9 mouse cellular contexts compared by ENCODE assay signal in genomic region chr17:31074666-31075065, GRCm38 (mm10). TPM values are rescaled to one million over a fixed set of nuclear protein-coding genes. Genes with fewer than 3 reads are reported as not detected.
DNase-seq lines count a peak whose midpoint lies in the region; ATAC-seq and TF ChIP-seq lines count a peak whose summit lies in the region.
"Had no signal": no experiment of that assay in that cellular context is flagged by ENCODE, and none has a peak within 500 bp of the region (broad histone marks: within the 10 kb centered on the region; RNA-seq: fewer than 3 reads in every experiment).

No protein-coding gene starts in this region.

- TF ChIP-seq POLR2A in lung, adult 2 months (IDR thresholded peaks at IDR 0.05; ENCODE audit: borderline replicate concordance, extremely low read depth, low read depth, low read length) = no peak

- H3K9ac ChIP-seq in lung, postnatal 0 days (replicated peaks; ENCODE audit: low read depth) = no peak overlapping the region
- no peak overlapping the region for H3K9ac ChIP-seq in kidney, embryonic 16.5 days (replicated peaks; ENCODE audit: low read length)

- no peak for ATAC-seq in lung, postnatal 0 days
- peak; percentile 43 for ATAC-seq in common myeloid progenitor, adult 5-6 weeks (replicated peaks; ENCODE audit: low read depth, poor library complexity, severe bottlenecking)
- no peak for ATAC-seq in kidney, embryonic 16.5 days (ENCODE audit: low FRiP score, low TSS enrichment)

- no peak for TF ChIP-seq EP300 in lung, postnatal 0 days (IDR thresholded peaks at IDR 0.05)

- WGBS in lung, postnatal 0 days = 39% methylated on average over 3 of the region's 3 CpGs
- WGBS in lung, adult 2 months = 29% methylated on average over 3 of the region's 3 CpGs
- 61% methylated on average over 3 of the region's 3 CpGs for WGBS in kidney, embryonic 16.5 days

- no peaks in the 10 kb centered on the region for H3K27me3 ChIP-seq in lung, postnatal 0 days (replicated peaks; ENCODE audit: insufficient read depth, low read length)
- no peaks in the 10 kb centered on the region for H3K27me3 ChIP-seq in kidney, embryonic 16.5 days (ENCODE audit: insufficient read depth, low read length)

- peaks cover 33% of the 10 kb centered on the region for H3K4me1 ChIP-seq in lung, postnatal 0 days (ENCODE audit: insufficient read depth, low read depth, low read length)
- peaks cover 34% of the 10 kb centered on the region for H3K4me1 ChIP-seq in lung, adult 2 months (ENCODE audit: control insufficient read depth, insufficient read depth, low read length)
- H3K4me1 ChIP-seq in kidney, embryonic 16.5 days (ENCODE audit: insufficient read depth, low read length) = peaks cover 63% of the 10 kb centered on the region

- H3K9me3 ChIP-seq in lung, postnatal 0 days (ENCODE audit: low read length) = no peaks in the 10 kb centered on the region
- H3K9me3 ChIP-seq in kidney, embryonic 16.5 days (ENCODE audit: low read length) = no peaks in the 10 kb centered on the region

- no peak overlapping the region for H3K4me3 ChIP-seq in lung, postnatal 0 days (ENCODE audit: low read depth, low read length)
- no peak overlapping the region for H3K4me3 ChIP-seq in lung, adult 2 months (replicated peaks; ENCODE audit: extremely low read depth, low read depth, low read length)
- H3K4me3 ChIP-seq in kidney, embryonic 16.5 days (ENCODE audit: low read length) = no peak overlapping the region

- no peak for DNase-seq in lung, postnatal 0 days (ENCODE audit: low spot score)
- no peak for DNase-seq in lung, adult 2 months
- peak; percentile 46 for DNase-seq in skeletal muscle tissue, adult 2 months (ENCODE audit: low read depth, low spot score)
- DNase-seq in yolk sac, embryonic 10.5 days (ENCODE audit: low spot score) = no peak
- no peak for DNase-seq in retina, postnatal 1 day

- peak overlapping the region; percentile 71 for H3K27ac ChIP-seq in lung, postnatal 0 days (ENCODE audit: low read length)
- H3K27ac ChIP-seq in kidney, embryonic 16.5 days (ENCODE audit: low read length) = peak overlapping the region; percentile 65

- no peak for TF ChIP-seq CTCF in lung, postnatal 0 days (IDR thresholded peaks at IDR 0.05)
- TF ChIP-seq CTCF in lung, adult 2 months (IDR thresholded peaks at IDR 0.05; ENCODE audit: insufficient read depth, low read length) = no peak

- H3K4me2 ChIP-seq in lung, postnatal 0 days (replicated peaks; ENCODE audit: low read depth, low read length) = no peak overlapping the region
- no peak overlapping the region for H3K4me2 ChIP-seq in kidney, embryonic 16.5 days (replicated peaks; ENCODE audit: low read depth, low read length)

- H3K36me3 ChIP-seq in lung, postnatal 0 days (ENCODE audit: insufficient read depth, low read length) = no peaks in the 10 kb centered on the region
- no peaks in the 10 kb centered on the region for H3K36me3 ChIP-seq in kidney, embryonic 16.5 days (ENCODE audit: insufficient read depth, low read length)

RNA-seq across cellular contexts. Expression of gene Abcg1, which starts 17.2 kb away (rescaled TPM):
- polyA plus RNA-seq in lung, postnatal 0 days (2015; fragmentation: Nextera tagmentation; extraction: Ambion mirVana) = 26.9 and 35.3 TPM in 2 replicates
- 53.2 and 57.4 TPM in 2 replicates for polyA plus RNA-seq in lung, adult 2 months (2012; rRNA removed)
- 19.5 and 22.7 TPM in 2 replicates for total RNA-seq in common myeloid progenitor, adult 5-6 weeks (2017)
- polyA plus RNA-seq in kidney, embryonic 16.5 days (2015; fragmentation: Nextera tagmentation; extraction: Ambion mirVana) = 8.5 and 9.2 TPM in 2 replicates

RNA-seq across cellular contexts. Expression of gene Tff3, which starts 54.8 kb away (rescaled TPM):
- polyA plus RNA-seq in lung, postnatal 0 days (2015; fragmentation: Nextera tagmentation; extraction: Ambion mirVana) = not detected in 2 replicates
- 20.4 TPM in 1 of 2 replicates, not detected in the other for polyA plus RNA-seq in lung, adult 2 months (2012; rRNA removed)
- not detected in 2 replicates for total RNA-seq in common myeloid progenitor, adult 5-6 weeks (2017)
- polyA plus RNA-seq in kidney, embryonic 16.5 days (2015; fragmentation: Nextera tagmentation; extraction: Ambion mirVana) = 0.36 and 0.41 TPM in 2 replicates
- total RNA-seq: adrenal gland, adult 18-20 months; gastrocnemius, postnatal 14 days had no signal
